Mouse (Mus musculus): ENCODE measurements around the gene Ntrk1. TPM values are rescaled to one million over a fixed set of nuclear protein-coding genes. Genes with fewer than 3 reads are reported as not detected.

The Ntrk1 gene
- polyA plus RNA-seq, 1 experiment, result 0.40 TPM

DNA sequence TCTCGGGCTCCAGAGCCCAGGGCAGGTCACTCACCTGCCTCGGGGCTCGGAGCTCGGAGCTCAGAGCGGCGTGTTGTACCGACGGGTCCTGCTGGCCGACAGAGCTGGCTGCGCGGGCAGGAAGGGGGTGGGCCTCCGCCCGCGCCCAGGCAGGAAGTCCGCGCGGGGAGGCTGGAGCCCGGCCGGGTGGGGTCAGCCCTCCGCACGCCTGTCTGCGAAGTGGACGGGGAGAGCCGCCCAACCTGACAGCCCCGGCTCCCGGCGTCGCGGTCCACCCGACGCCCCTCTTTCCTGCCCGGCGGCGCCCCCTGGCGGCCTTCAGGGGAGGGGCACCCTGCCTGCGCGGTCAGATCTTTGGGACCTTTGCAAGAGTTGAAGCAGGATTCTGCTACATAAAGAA is 26.1 kb downstream of the Ntrk1 start:
- H3K4me1 ChIP-seq (ENCODE audit: control insufficient read depth, insufficient read depth, low read length), result no peaks in the 10 kb centered on the region
- no peak for TF ChIP-seq POLR2A (IDR thresholded peaks at IDR 0.05; ENCODE audit: extremely low read depth, insufficient read depth, low read length)
- peak; percentile 20; the same call in 1 of the 2 replicates for TF ChIP-seq CTCF (IDR thresholded peaks at IDR 0.05; ENCODE audit: extremely low read depth, insufficient read depth, low read length)
- peak overlapping the region; percentile 25 for H3K4me3 ChIP-seq (ENCODE audit: insufficient read depth, low read length)
- H3K27ac ChIP-seq (ENCODE audit: insufficient read depth, low read length), result peak overlapping the region; percentile 75

DNA sequence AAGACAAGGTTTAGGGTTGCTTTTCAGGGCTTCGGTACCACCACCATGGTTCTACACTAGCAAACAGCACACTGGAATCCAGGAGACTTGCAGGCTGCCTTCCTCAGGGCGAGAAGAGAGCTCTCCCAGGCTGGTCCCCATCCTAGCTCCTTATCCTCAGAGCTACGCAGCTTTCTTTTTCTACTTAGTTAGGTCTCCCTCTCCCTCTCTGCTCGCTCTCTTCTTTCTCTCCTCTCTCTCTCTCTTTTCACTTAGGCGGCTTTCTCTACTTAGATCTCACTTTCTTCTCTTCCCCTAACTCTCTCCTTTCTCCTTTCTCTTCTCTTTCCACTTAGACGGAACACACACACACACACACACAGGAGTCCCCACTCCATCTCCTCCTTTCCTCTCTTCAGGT is 26.5 kb downstream of the Ntrk1 start:
- Histone ChIP-seq H3K27ac (ENCODE audit: insufficient read depth, low read length) (peak overlapping the region; percentile 75), H3K4me3 (ENCODE audit: insufficient read depth, low read length) (peak overlapping the region; percentile 25), H3K4me1 (ENCODE audit: control insufficient read depth, insufficient read depth, low read length) (no peaks in the 10 kb centered on the region)
- TF ChIP-seq CTCF (IDR thresholded peaks at IDR 0.05; ENCODE audit: extremely low read depth, insufficient read depth, low read length), result no peak
- no peak for TF ChIP-seq POLR2A (IDR thresholded peaks at IDR 0.05; ENCODE audit: extremely low read depth, insufficient read depth, low read length)

DNA sequence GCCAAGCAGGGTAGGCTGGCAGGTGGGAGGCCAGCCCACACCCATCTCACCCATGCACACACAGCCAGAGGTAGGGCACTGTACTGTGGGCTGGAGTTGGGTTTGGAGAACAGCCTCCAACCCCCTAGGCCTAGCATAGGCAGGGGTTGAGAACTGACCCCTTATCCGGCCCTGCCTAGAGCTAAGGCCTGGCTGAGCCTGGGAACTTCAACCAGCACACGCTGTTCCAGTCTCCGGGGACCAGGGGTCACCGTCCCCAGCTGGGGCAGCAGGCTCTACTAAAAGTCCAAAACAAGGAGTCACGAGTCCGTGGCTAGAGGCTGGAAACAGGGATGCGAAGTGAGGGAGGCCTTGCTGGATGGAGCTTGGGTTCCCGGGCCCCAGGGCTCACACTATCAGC is 27.2 kb downstream of the Ntrk1 start:
- H3K4me3 ChIP-seq (ENCODE audit: insufficient read depth, low read length), result peak overlapping the region; percentile 25; the same call in 1 of the 2 replicates
- TF ChIP-seq POLR2A (IDR thresholded peaks at IDR 0.05; ENCODE audit: extremely low read depth, insufficient read depth, low read length) (no peak), CTCF (IDR thresholded peaks at IDR 0.05; ENCODE audit: extremely low read depth, insufficient read depth, low read length) (no peak)
- H3K4me1 ChIP-seq (ENCODE audit: control insufficient read depth, insufficient read depth, low read length), result no peaks in the 10 kb centered on the region
- H3K27ac ChIP-seq (ENCODE audit: insufficient read depth, low read length), result no peak overlapping the region; the same call in 1 of the 2 replicates

DNA sequence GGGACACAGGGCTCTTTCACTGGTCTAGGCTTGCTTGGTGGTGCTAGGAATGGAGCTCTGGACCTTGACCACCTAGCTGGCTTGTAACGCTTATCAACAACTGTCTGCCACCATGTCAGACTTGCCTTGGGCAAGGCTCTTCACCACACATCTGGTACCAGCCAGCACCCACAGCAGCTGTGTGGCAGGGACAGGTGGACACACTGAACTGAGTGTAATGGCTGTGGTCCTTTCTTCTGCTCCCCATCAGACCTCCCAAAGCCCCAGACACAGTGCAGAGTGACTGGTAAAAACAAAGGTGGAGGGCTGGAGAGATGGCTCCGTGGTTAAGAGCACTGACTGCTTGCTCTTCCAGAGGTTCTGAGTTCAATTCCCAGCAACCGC is 28.7 kb downstream of the Ntrk1 start:
- TF ChIP-seq CTCF (IDR thresholded peaks at IDR 0.05; ENCODE audit: extremely low read depth, insufficient read depth, low read length), result no peak
- TF ChIP-seq POLR2A (IDR thresholded peaks at IDR 0.05; ENCODE audit: extremely low read depth, insufficient read depth, low read length), result no peak
- H3K4me1 ChIP-seq (ENCODE audit: control insufficient read depth, insufficient read depth, low read length), result no peaks in the 10 kb centered on the region
- H3K27ac ChIP-seq (ENCODE audit: insufficient read depth, low read length), result 0 out of 2 replicates have a peak overlapping the region, but pooled peaks have one; percentile 60
- H3K4me3 ChIP-seq (ENCODE audit: insufficient read depth, low read length), result no peak overlapping the region

DNA sequence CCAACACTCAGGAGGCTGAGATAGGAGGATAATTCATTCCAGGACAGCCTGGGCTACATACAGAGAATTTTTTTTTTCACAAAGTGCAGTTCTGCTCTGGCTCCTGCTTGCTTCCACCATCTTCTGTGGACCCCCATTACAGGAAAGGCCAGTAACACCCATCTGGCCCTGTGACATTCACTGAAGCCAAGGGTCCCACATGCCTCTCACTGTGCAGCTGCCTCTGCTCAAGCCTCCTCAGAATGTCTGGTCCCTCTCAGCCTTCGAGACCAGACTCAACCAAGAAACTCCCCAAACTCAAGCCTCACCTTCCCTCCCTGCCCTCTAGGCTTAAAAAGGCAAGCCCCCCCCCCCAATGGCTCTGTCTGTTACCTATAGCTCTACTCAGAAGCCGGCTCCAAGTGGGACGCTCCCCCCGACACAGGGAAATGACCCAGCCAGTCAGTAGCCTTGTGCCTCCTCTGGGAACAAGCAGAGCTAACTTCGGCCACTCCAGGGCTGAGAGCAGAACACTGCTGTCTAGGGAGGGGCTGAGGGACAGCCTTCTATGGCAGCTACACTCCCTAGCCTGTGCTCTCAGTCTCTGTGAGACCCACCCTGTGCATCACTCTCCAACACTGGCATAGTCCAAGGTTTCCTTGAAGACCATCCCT is 29.2 kb downstream of the Ntrk1 start:
- H3K4me3 ChIP-seq (ENCODE audit: insufficient read depth, low read length), result no peak overlapping the region
- TF ChIP-seq POLR2A (IDR thresholded peaks at IDR 0.05; ENCODE audit: extremely low read depth, insufficient read depth, low read length), result no peak
- TF ChIP-seq CTCF (IDR thresholded peaks at IDR 0.05; ENCODE audit: extremely low read depth, insufficient read depth, low read length), result no peak
- peak overlapping the region; percentile 60; the same call in 1 of the 2 replicates for H3K27ac ChIP-seq (ENCODE audit: insufficient read depth, low read length)
- no peaks in the 10 kb centered on the region for H3K4me1 ChIP-seq (ENCODE audit: control insufficient read depth, insufficient read depth, low read length)

DNA sequence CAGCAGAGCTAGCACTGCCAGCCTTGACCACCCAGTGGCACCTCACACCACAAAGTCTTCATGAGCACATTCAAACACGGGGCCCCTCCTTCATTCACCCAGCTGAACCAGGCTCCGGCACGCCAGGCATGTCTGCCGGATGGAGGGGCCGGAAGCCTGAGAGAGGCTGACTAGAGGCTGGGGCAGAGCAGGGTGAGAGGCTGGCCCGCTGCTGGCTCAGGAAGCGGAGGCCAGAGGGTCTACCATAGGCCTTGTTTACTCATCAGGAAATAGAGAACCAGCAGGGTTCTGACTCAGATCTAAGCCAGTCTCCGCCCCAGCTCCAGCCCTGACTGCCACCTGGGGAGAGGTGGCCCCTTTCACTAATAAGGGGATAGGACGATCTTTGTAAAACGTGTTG is 29.9 kb downstream of the Ntrk1 start:
- TF ChIP-seq POLR2A (IDR thresholded peaks at IDR 0.05; ENCODE audit: extremely low read depth, insufficient read depth, low read length), result no peak
- TF ChIP-seq CTCF (IDR thresholded peaks at IDR 0.05; ENCODE audit: extremely low read depth, insufficient read depth, low read length), result no peak
- Histone ChIP-seq H3K4me1 (ENCODE audit: control insufficient read depth, insufficient read depth, low read length) (no peaks in the 10 kb centered on the region), H3K27ac (ENCODE audit: insufficient read depth, low read length) (peak overlapping the region; percentile 28; the same call in 1 of the 2 replicates), H3K4me3 (ENCODE audit: insufficient read depth, low read length) (no peak overlapping the region)

DNA sequence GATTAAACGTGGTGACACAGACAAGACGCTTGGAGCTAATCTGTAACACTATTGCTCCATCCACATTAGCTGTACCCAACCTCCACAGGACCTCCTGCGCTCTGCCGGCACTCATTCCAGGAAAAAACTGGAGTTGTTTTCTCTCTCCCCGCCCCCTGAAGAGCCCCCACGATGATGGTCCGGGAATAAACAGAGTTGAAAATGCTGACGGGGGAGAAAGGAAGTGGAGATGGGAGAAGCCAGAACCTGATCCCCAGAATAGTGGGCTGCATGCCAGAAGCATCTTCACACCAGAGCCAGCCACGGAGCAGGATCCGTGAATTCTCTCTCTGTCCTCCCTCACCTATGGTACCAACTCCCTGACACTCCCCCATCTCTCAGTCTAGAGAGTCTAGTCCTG is 30.5 kb downstream of the Ntrk1 start:
- Histone ChIP-seq H3K4me1 (ENCODE audit: control insufficient read depth, insufficient read depth, low read length) (no peaks in the 10 kb centered on the region), H3K4me3 (ENCODE audit: insufficient read depth, low read length) (no peak overlapping the region), H3K27ac (ENCODE audit: insufficient read depth, low read length) (no peak overlapping the region)
- no peak for TF ChIP-seq CTCF (IDR thresholded peaks at IDR 0.05; ENCODE audit: extremely low read depth, insufficient read depth, low read length)
- TF ChIP-seq POLR2A (IDR thresholded peaks at IDR 0.05; ENCODE audit: extremely low read depth, insufficient read depth, low read length), result no peak

DNA sequence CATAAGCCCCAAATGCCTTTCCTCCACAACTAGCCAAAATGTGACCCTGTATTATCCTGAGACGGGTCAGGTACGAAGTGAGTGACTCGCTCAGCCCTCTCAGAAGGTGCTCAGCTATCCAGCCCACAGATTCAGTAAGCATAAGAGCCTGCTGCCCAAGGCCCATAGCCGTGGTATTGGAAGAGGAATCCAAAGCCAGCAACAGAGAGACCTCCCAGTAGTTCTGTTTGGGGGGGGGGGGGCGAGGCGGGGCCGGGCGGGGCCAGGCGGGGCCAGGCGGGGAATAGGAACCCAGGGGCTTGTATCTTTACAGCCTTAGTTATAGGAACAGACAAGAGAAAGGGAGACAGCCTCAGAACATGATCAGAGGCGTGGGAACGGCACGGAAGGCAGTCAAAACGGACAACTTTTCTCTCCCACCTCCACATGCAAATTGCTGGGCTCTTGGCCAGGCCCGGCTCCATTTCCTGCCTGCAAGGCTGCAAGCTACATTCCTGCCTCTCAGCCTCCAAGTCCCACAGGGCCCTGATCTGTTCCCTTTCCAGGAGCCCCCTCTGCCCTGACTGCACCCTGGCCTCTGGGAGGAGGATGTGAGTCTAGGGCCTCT is 31.2 kb downstream of the Ntrk1 start:
- TF ChIP-seq POLR2A (IDR thresholded peaks at IDR 0.05; ENCODE audit: extremely low read depth, insufficient read depth, low read length) (no peak), CTCF (IDR thresholded peaks at IDR 0.05; ENCODE audit: extremely low read depth, insufficient read depth, low read length) (no peak)
- H3K4me1 ChIP-seq (ENCODE audit: control insufficient read depth, insufficient read depth, low read length), result no peaks in the 10 kb centered on the region
- no peak overlapping the region for H3K27ac ChIP-seq (ENCODE audit: insufficient read depth, low read length)
- no peak overlapping the region for H3K4me3 ChIP-seq (ENCODE audit: insufficient read depth, low read length)

DNA sequence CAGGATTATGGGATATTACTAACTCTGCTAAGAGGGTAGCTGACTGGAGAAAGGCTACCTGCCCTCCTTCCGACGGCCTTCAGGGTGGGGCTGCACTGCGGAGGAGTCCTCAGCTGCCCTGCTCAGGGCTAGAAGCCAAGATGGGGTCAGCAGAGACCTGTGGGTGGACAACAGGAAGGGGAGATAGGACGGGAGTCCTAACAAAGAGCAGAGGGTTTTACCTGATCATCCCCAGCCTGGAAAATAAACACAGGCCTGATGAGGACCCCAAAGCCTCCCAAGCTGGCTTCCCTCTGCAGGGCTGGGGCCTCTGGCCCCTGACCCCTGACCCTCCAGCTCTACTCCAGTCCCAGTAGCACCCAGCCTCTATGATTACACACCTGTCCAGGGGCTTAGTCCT is 31.8 kb downstream of the Ntrk1 start:
- H3K4me3 ChIP-seq (ENCODE audit: insufficient read depth, low read length), result no peak overlapping the region
- TF ChIP-seq POLR2A (IDR thresholded peaks at IDR 0.05; ENCODE audit: extremely low read depth, insufficient read depth, low read length), result no peak
- H3K4me1 ChIP-seq (ENCODE audit: control insufficient read depth, insufficient read depth, low read length), result no peaks in the 10 kb centered on the region
- H3K27ac ChIP-seq (ENCODE audit: insufficient read depth, low read length), result no peak overlapping the region
